Mouse (Mus musculus) liver, postnatal 0 days (tissue): ENCODE measurements around the gene Kat2b.

ENCODE experiments used
- CTCF ChIP-seq: sonication (generic); IDR thresholded peaks from 2 replicates; pipeline ENCODE4 v1.5.1; 2016; ENCODE audit warnings: antibody characterized with exemption, low read depth
- EP300 ChIP-seq: IDR thresholded peaks from 2 replicates; pipeline ENCODE4 v1.6.1; 2016; ENCODE audit warnings: antibody characterized with exemption, low read depth, mild to moderate bottlenecking

DNA sequence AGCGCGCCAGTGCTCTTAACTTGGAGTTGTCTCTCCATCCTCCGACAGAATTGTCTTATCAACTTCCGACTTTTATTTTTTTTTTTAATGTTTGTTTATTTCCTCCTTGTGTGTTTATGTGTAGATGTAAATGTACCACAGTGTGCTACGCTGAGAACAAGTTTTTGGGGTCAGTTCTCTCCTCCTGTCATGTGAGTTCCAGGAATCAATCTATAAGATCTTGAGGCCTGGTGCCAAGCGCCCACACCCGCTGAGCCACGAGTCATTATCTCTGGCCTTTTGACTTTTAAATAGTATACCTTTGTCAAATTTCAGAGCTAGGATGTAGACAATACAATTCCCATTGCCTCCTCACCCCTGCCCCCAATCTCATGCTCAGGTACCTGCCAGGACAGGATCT, 28.9 kb downstream of the Kat2b start:
- TF ChIP-seq EP300 (no peak), CTCF (no peak)
